Mouse (Mus musculus): ENCODE measurements around the gene 4930564D02Rik. TPM values are rescaled to one million over a fixed set of nuclear protein-coding genes. Genes with fewer than 3 reads are reported as not detected.

The 4930564D02Rik gene
- not detected in 2 replicates for total RNA-seq (2012; rRNA removed)

DNA sequence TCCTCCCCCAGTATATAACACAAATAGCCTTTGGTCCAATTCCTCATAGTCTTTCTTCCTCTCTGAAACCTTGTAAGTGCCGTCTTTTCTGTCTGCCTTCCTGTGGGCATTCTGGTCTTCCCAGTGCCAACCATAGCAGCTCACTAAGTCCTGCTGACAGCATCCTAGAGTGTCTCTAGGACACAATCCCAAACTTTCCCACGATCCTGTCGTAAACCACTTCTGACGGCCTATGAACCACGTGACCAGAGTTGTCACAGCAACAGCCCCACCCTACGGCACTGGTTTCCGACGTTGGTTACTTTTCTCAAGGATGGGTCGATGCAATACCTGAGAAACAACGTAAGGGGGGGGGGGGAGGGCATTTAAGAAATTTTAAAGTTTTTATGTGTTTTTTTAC is at the start of gene 4930564D02Rik:
4930564D02Rik (plus strand) TSS at position 301 of the 400 bp plus-strand sequence.
- Histone ChIP-seq H3K4me3 (ENCODE audit: insufficient read depth in 1 of 2, low read depth in 1 of 2, low read length in 2 of 2, poor library complexity in 1 of 2, severe bottlenecking in 1 of 2) (no peak within 1 kb of the TSS), H3K27ac (ENCODE audit: insufficient read depth, low read depth, low read length, poor library complexity, severe bottlenecking) (no peak within 1 kb of the TSS), H3K36me3 (ENCODE audit: control insufficient read depth, insufficient read depth, low read length, poor library complexity, severe bottlenecking) (no peaks in the 10 kb centered on the region), H3K9ac (ENCODE audit: insufficient read depth, low read depth, low read length, poor library complexity, severe bottlenecking) (no peak within 1 kb of the TSS), H3K9me3 (ENCODE audit: control insufficient read depth, insufficient read depth, low read depth, low read length) (no peaks in the 10 kb centered on the region), H3K4me1 (ENCODE audit: control insufficient read depth in 2 of 2, insufficient read depth in 2 of 2, low read length in 2 of 2, poor library complexity in 1 of 2) (no peaks in the 10 kb centered on the region)
- TF ChIP-seq HCFC1 (IDR thresholded peaks at IDR 0.05; ENCODE audit: borderline replicate concordance, insufficient read depth, low read length) (no peak), MAFK (IDR thresholded peaks at IDR 0.05; ENCODE audit: insufficient read depth, low read depth, low read length) (no peak)
- DNase-seq (ENCODE audit: low read depth, low spot score): no peak
- in situ Hi-C loops (cut with MboI; ENCODE audit: low sequenced_read_pairs in 2 of 2, unreplicated experiment in 2 of 2): loop anchor here in 1 of 2 experiments (25.0 kb wide), 1 partner anchor 304 kb away; no protein-coding TSS in a partner anchor

DNA sequence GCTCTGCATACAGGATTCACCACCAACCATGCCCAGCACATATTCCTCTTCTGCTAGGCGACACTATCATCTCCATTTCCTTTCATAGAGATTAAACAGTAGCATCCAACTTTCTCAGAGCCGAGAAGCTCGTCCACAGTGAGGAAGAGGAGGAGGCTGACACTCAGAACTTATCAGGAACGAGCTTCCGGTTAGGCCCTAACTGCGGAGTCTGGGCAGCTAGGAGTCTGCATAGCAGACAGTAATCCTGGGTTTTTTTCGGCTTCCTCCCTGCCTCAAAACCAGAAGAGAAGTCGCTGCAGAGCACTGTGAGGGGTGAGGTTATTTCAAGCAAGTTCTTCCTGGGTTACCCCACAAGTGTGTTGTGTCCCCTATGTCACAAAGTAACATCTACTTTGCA is 49.3 kb upstream of the 4930564D02Rik start:
- TF ChIP-seq ZC3H11A (IDR thresholded peaks at IDR 0.05; ENCODE audit: borderline replicate concordance, low read depth, low read length) (no peak), MAFK (IDR thresholded peaks at IDR 0.05; ENCODE audit: insufficient read depth, low read depth, low read length) (no peak), ZNF384 (IDR thresholded peaks at IDR 0.05; ENCODE audit: low read depth, low read length) (no peak)
- Histone ChIP-seq H3K27ac (ENCODE audit: insufficient read depth, low read depth, low read length, poor library complexity, severe bottlenecking) (no peak overlapping the region), H3K9ac (ENCODE audit: insufficient read depth, low read depth, low read length, poor library complexity, severe bottlenecking) (no peak overlapping the region), H3K4me3 (ENCODE audit: insufficient read depth in 1 of 2, low read depth in 1 of 2, low read length in 2 of 2, poor library complexity in 1 of 2, severe bottlenecking in 1 of 2) (no peak overlapping the region), H3K4me1 (ENCODE audit: control insufficient read depth in 2 of 2, insufficient read depth in 2 of 2, low read length in 2 of 2, poor library complexity in 1 of 2) (peaks cover 0 to 2% of the 10 kb centered on the region in 2 experiments; a peak in 1 of 4 replicates), H3K36me3 (ENCODE audit: control insufficient read depth, insufficient read depth, low read length, poor library complexity, severe bottlenecking) (peaks cover 2% of the 10 kb centered on the region; the same call in 1 of the 2 replicates), H3K9me3 (ENCODE audit: control insufficient read depth, insufficient read depth, low read depth, low read length) (no peaks in the 10 kb centered on the region)
- DNase-seq (ENCODE audit: low read depth, low spot score): no peak
- in situ Hi-C loops (cut with MboI; ENCODE audit: low sequenced_read_pairs in 2 of 2, unreplicated experiment in 2 of 2): no loop called here

DNA sequence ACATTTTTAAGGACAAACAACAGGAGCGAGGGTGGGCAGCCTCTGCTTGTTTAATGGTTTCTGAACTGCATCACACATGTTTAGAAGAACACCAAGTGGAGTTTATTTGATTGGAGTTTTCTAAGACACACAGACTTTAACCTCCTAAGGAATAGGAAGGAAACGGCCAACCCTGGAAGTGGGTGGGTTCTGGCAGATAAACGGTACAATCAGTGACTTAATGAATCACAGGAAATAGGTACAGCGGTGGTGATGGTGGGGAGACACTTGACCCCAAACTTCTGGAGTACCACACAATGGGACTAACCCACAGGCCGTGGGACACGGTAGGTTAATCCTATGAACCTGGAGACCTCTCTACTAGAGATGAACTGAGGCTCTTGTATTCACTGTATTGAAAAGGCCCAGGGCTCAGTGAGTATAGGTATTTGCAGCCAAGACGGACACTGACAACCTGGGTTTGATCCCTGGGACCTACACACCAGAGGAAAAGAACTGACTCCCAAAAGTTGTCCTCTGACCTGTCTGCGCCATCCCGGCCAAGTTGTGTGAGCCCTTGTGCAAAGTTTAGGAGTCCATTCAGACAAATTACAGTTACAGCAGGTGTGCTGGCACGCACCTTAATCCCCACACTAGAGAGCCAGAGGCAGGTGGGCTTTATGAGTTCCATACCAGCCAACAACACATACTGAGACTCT is 48.4 kb upstream of the 4930564D02Rik start:
- Histone ChIP-seq H3K9me3 (ENCODE audit: control insufficient read depth, insufficient read depth, low read depth, low read length) (no peaks in the 10 kb centered on the region), H3K27ac (ENCODE audit: insufficient read depth, low read depth, low read length, poor library complexity, severe bottlenecking) (no peak overlapping the region), H3K9ac (ENCODE audit: insufficient read depth, low read depth, low read length, poor library complexity, severe bottlenecking) (no peak overlapping the region), H3K4me1 (ENCODE audit: control insufficient read depth in 2 of 2, insufficient read depth in 2 of 2, low read length in 2 of 2, poor library complexity in 1 of 2) (peaks cover 0 to 2% of the 10 kb centered on the region in 2 experiments; a peak in 1 of 4 replicates), H3K36me3 (ENCODE audit: control insufficient read depth, insufficient read depth, low read length, poor library complexity, severe bottlenecking) (peaks cover 2% of the 10 kb centered on the region; the same call in 1 of the 2 replicates), H3K4me3 (ENCODE audit: insufficient read depth in 1 of 2, low read depth in 1 of 2, low read length in 2 of 2, poor library complexity in 1 of 2, severe bottlenecking in 1 of 2) (no peak overlapping the region)
- in situ Hi-C loops (cut with MboI; ENCODE audit: low sequenced_read_pairs in 2 of 2, unreplicated experiment in 2 of 2): no loop called here
- TF ChIP-seq ZNF384 (IDR thresholded peaks at IDR 0.05; ENCODE audit: low read depth, low read length) (no peak), HCFC1 (IDR thresholded peaks at IDR 0.05; ENCODE audit: borderline replicate concordance, insufficient read depth, low read length) (no peak), CHD2 (IDR thresholded peaks at IDR 0.05; ENCODE audit: low read depth, low read length) (no peak)
- no peak for DNase-seq (ENCODE audit: low read depth, low spot score)

DNA sequence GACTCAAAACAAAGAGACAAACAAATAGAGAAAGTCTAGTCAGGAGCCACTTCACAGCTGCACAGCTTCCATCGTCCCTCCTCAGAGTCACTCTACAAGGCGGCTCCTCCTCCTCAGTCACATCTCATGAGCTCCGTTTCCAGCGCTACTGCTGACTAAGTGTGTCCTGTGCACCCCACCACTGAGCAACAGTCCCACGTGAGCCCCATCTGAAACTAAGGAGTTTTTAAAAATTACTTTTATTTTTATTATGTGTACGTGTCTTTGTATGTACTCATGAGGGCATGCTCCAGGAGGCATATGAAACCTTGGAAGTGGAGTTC is 47.9 kb upstream of the 4930564D02Rik start:
- Histone ChIP-seq H3K9ac (ENCODE audit: insufficient read depth, low read depth, low read length, poor library complexity, severe bottlenecking) (no peak overlapping the region), H3K27ac (ENCODE audit: insufficient read depth, low read depth, low read length, poor library complexity, severe bottlenecking) (no peak overlapping the region), H3K4me1 (ENCODE audit: control insufficient read depth in 2 of 2, insufficient read depth in 2 of 2, low read length in 2 of 2, poor library complexity in 1 of 2) (peaks cover 0 to 2% of the 10 kb centered on the region in 2 experiments; a peak in 1 of 4 replicates), H3K36me3 (ENCODE audit: control insufficient read depth, insufficient read depth, low read length, poor library complexity, severe bottlenecking) (peaks cover 2% of the 10 kb centered on the region; the same call in 1 of the 2 replicates), H3K4me3 (ENCODE audit: insufficient read depth in 1 of 2, low read depth in 1 of 2, low read length in 2 of 2, poor library complexity in 1 of 2, severe bottlenecking in 1 of 2) (no peak overlapping the region), H3K9me3 (ENCODE audit: control insufficient read depth, insufficient read depth, low read depth, low read length) (no peaks in the 10 kb centered on the region)
- no peak for DNase-seq (ENCODE audit: low read depth, low spot score)
- in situ Hi-C loops (cut with MboI; ENCODE audit: low sequenced_read_pairs in 2 of 2, unreplicated experiment in 2 of 2): no loop called here
- no peak for TF ChIP-seq ZNF384 (IDR thresholded peaks at IDR 0.05; ENCODE audit: low read depth, low read length)
- TF ChIP-seq MAFK (IDR thresholded peaks at IDR 0.05; ENCODE audit: insufficient read depth, low read depth, low read length): no peak
- TF ChIP-seq ZC3H11A (IDR thresholded peaks at IDR 0.05; ENCODE audit: borderline replicate concordance, low read depth, low read length): no peak
- TF ChIP-seq CHD2 (IDR thresholded peaks at IDR 0.05; ENCODE audit: low read depth, low read length): no peak
- TF ChIP-seq HCFC1 (IDR thresholded peaks at IDR 0.05; ENCODE audit: borderline replicate concordance, insufficient read depth, low read length): no peak

Data from ES-E14 (cell line).